Mouse (Mus musculus): Measurements from ENCODE around the gene Tcl1b3. TPM values are rescaled to one million over a fixed set of nuclear protein-coding genes. Genes with fewer than 3 reads are reported as not detected.

The Tcl1b3 gene
- total and polyA plus RNA-seq, 2 experiments from 2014 or later: not detected

DNA sequence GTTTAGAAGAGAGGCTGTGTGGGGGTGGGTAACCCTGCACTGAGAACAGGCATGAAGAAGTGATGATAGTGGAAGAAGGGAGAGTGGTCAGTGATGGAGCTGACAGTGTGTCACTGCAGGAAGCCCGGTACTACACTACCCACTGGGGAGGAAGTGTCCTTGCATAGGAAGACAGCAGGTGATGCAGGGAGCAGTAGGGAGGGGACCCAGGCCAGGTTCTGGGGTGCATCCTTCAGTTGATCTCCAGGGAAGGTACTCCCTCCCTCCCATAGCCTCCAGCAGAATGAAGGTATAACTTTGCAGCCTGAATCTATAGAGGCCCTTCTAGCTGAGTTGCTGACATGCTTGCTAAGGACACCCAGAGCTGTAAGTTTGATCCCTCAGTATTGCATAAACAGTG, 16.2 kb downstream of the Tcl1b3 start:
- DNase-seq (ENCODE audit: low spot score): no peak
- H3K4me1 ChIP-seq (ENCODE audit: insufficient read depth, low read length): no peaks in the 10 kb centered on the region
- no peak for TF ChIP-seq CTCF (IDR thresholded peaks at IDR 0.05; ENCODE audit: low read depth)
- H3K27ac ChIP-seq: no peak overlapping the region
- no peak overlapping the region for H3K9ac ChIP-seq (replicated peaks; ENCODE audit: low read length)
- no peaks in the 10 kb centered on the region for H3K9me3 ChIP-seq (ENCODE audit: low read length)
- H3K4me2 ChIP-seq (ENCODE audit: low read depth, low read length): no peak overlapping the region
- no peaks in the 10 kb centered on the region for H3K27me3 ChIP-seq (ENCODE audit: insufficient read depth, low read length)
- WGBS: 86% methylated on average over 1 of the region's 1 CpGs
- no peaks in the 10 kb centered on the region for H3K36me3 ChIP-seq (ENCODE audit: insufficient read depth, low read length)
- ATAC-seq: no peak
- H3K4me3 ChIP-seq (ENCODE audit: low read length): no peak overlapping the region

DNA sequence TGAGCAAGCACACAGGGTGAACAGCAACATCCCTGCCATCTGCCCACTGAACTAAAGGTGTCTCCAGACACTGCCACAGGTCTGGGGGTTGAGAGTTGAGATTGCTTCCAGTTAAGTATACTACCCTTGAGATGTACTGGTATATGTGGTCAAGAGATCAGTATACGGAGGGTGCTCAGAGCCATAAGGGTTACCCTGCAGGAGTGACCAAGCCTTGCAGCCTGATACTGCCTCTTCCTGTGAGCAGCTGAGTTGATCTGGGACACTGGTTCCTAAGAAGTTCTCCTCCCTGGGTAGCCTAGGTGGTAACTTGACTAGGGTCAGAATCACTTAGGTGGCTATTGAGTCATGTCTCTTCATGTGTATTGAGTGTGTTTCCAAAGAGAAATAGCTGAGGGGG, 17.6 kb downstream of the Tcl1b3 start:
- Histone ChIP-seq H3K36me3 (ENCODE audit: insufficient read depth, low read length) (no peaks in the 10 kb centered on the region), H3K27me3 (ENCODE audit: insufficient read depth, low read length) (no peaks in the 10 kb centered on the region), H3K27ac (no peak overlapping the region), H3K9me3 (ENCODE audit: low read length) (no peaks in the 10 kb centered on the region), H3K4me3 (ENCODE audit: low read length) (no peak overlapping the region), H3K4me1 (ENCODE audit: insufficient read depth, low read length) (no peaks in the 10 kb centered on the region), H3K4me2 (ENCODE audit: low read depth, low read length) (no peak overlapping the region), H3K9ac (replicated peaks; ENCODE audit: low read length) (no peak overlapping the region)
- DNase-seq (ENCODE audit: low spot score) (no peak), ATAC-seq (no peak)
- no peak for TF ChIP-seq CTCF (IDR thresholded peaks at IDR 0.05; ENCODE audit: low read depth)
- WGBS: 90% methylated on average over 1 of the region's 1 CpGs

DNA sequence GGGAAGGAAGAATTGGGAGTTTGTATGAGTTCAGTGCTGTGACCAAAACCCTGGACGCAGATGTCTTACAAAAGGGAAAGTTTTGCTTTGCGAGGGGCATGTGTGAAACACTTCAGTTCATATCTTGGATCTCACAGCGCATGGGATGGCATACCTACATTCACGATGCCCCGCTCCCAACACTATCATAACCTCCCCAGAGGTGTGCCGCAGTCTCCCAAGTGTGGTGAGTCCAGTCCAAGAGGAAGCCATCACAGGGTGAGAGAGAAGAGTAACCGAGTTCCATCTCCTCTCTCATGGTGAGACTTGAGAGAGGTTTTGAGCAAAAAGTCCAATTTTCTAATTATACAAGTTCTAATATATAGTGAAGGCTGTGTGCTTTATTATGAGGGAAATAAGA, 18.4 kb downstream of the Tcl1b3 start:
- no peaks in the 10 kb centered on the region for H3K9me3 ChIP-seq (ENCODE audit: low read length)
- no peak overlapping the region for H3K4me2 ChIP-seq (ENCODE audit: low read depth, low read length)
- H3K9ac ChIP-seq (replicated peaks; ENCODE audit: low read length): no peak overlapping the region
- no peak overlapping the region for H3K27ac ChIP-seq
- no peaks in the 10 kb centered on the region for H3K27me3 ChIP-seq (ENCODE audit: insufficient read depth, low read length)
- H3K4me3 ChIP-seq (ENCODE audit: low read length): no peak overlapping the region
- TF ChIP-seq CTCF (IDR thresholded peaks at IDR 0.05; ENCODE audit: low read depth): no peak
- no peaks in the 10 kb centered on the region for H3K4me1 ChIP-seq (ENCODE audit: insufficient read depth, low read length)
- no peak for ATAC-seq
- no peaks in the 10 kb centered on the region for H3K36me3 ChIP-seq (ENCODE audit: insufficient read depth, low read length)
- no peak for DNase-seq (ENCODE audit: low spot score)
- 97% methylated on average over 7 of the region's 7 CpGs for WGBS

DNA sequence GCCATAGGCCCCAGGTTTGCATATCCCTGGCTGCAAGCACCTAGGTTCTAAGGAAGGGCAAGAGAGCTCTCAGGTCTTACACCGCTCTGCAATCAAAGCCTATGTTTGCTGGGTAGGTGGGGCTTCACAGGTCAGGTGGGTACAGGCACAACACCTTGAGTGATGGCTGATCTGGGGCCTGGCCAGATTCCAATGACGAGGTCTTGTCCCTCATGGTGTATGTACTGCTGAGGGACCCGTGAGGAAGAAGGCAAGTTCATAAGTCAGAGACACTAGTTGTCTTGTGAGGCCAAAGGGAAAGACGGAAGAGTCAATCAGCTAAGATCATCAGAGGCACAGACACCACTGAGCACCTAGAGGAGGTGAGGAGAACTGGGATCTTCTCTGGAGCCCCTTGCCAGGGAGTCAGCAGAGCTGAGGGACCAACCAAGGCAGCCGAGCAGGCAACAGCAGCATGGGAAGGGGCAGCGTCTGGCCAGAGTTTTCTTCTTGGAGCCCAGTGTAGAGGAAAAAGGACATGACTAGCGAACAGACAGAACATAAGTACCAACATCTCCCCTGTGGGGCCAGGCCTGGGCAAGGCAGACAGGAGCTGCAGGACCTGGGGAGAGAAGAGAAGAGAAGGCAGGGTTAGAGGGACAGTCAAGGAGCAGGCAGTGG, 26.4 kb downstream of the Tcl1b3 start:
- TF ChIP-seq CTCF (IDR thresholded peaks at IDR 0.05; ENCODE audit: low read depth): no peak
- Histone ChIP-seq H3K4me1 (ENCODE audit: insufficient read depth, low read length) (no peaks in the 10 kb centered on the region), H3K27me3 (ENCODE audit: insufficient read depth, low read length) (no peaks in the 10 kb centered on the region), H3K9ac (replicated peaks; ENCODE audit: low read length) (no peak overlapping the region), H3K4me2 (ENCODE audit: low read depth, low read length) (no peak overlapping the region), H3K9me3 (ENCODE audit: low read length) (no peaks in the 10 kb centered on the region), H3K4me3 (ENCODE audit: low read length) (no peak overlapping the region), H3K27ac (no peak overlapping the region), H3K36me3 (ENCODE audit: insufficient read depth, low read length) (no peaks in the 10 kb centered on the region)
- DNase-seq (ENCODE audit: low spot score): no peak
- WGBS: 88% methylated on average over 7 of the region's 7 CpGs
- ATAC-seq: no peak

DNA sequence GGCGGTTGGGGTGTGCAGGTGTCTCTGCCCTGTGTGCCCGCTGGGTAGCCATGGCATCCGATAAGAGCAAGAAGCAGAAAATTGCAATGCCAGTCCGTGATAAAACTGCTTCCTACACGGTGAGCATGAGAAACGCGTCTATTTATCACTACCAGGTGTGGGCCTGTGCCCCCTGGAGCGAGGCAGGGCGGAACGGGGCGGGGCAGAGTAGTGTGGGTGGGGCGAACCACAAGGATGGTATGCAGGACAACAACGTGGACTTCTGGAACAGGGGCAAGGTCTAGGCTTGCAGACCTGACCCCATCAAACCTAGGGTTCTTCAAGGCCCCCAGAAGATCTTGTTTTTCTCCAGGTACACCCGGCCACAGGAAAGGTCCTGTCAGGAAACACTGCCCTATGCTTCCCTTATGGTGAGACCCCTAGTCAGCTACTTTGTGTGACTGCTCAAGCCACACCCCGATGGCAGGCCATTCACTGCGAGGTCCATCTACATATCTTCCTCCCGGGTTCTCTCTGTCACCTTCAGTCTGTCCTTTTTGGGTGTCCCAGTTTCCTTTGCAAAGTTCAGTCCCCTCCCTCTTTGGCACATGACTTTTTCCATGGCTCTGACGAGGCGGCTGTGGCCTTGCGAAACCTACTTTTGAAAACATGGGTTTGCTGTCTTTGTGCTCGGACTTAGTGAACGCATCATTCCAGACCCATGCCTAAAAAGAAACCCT, 31.9 kb downstream of the Tcl1b3 start, which contains the start of gene Tcl1:
TSS of gene Tcl1 (minus strand) at position 193 of the 719 bp plus-strand sequence.
- ATAC-seq (no peak), DNase-seq (ENCODE audit: low spot score) (no peak)
- Histone ChIP-seq H3K4me2 (ENCODE audit: low read depth, low read length) (no peak within 1 kb of the TSS), H3K27ac (no peak within 1 kb of the TSS), H3K36me3 (ENCODE audit: insufficient read depth, low read length) (no peaks in the 10 kb centered on the region), H3K9ac (replicated peaks; ENCODE audit: low read length) (no peak within 1 kb of the TSS), H3K4me3 (ENCODE audit: low read length) (no peak within 1 kb of the TSS), H3K9me3 (ENCODE audit: low read length) (no peaks in the 10 kb centered on the region), H3K4me1 (ENCODE audit: insufficient read depth, low read length) (no peaks in the 10 kb centered on the region), H3K27me3 (ENCODE audit: insufficient read depth, low read length) (no peaks in the 10 kb centered on the region)
- WGBS: 92% methylated on average over 22 of the region's 22 CpGs
- TF ChIP-seq CTCF (IDR thresholded peaks at IDR 0.05; ENCODE audit: low read depth): no peak

DNA sequence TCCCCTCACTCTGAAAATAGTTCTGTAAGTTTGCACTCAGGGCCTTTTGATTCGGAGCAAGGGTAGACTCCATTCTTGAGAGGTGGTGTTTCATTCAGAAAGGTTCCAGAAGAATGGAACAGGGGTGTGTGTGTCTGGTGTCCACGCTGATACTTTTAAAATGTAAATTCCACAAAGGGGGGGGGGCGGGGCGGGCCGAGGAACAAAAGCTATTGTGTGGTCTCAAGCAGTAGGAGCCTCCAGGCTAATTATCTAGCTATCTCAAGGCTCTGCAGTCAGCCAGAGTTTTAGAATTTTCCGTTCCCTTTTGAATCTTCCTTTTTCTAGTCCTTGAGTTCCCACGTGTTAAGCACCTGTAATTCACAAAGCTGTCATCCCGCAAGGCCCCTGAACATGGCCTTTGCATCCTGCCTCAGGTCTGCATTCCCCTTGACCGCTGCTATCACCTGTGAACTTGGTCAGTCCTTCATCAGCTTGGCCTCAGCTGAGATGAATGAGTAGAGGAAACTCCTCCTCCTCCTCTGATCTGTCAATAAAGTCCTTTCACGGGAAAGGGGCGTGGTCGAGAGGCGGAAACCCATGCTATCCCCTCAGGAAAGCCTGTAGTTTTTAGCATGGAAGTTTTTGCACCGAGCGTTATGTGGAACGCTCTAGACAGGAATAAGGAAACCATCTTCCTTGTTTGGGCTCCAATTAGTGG, 33.9 kb downstream of the Tcl1b3 start:
- TF ChIP-seq CTCF (IDR thresholded peaks at IDR 0.05; ENCODE audit: low read depth): no peak
- Histone ChIP-seq H3K36me3 (ENCODE audit: insufficient read depth, low read length) (no peaks in the 10 kb centered on the region), H3K4me1 (ENCODE audit: insufficient read depth, low read length) (no peaks in the 10 kb centered on the region), H3K9me3 (ENCODE audit: low read length) (no peaks in the 10 kb centered on the region), H3K4me3 (ENCODE audit: low read length) (no peak overlapping the region), H3K4me2 (ENCODE audit: low read depth, low read length) (no peak overlapping the region), H3K9ac (replicated peaks; ENCODE audit: low read length) (no peak overlapping the region), H3K27ac (no peak overlapping the region), H3K27me3 (ENCODE audit: insufficient read depth, low read length) (no peaks in the 10 kb centered on the region)
- DNase-seq (ENCODE audit: low spot score): no peak
- 41% methylated on average over 16 of the region's 16 CpGs for WGBS
- no peak for ATAC-seq
